Mouse (Mus musculus) liver, embryonic 12.5 days (tissue): Measurements from ENCODE around the gene Hoxb1. TPM values are rescaled to one million over a fixed set of nuclear protein-coding genes. Genes with fewer than 3 reads are reported as not detected.
A peak's percentile ranks its signal among the peaks of the same experiment; 100 is the strongest.

Source experiments
- ATAC-seq: fragments of 200-750 bp; cut with Nextera tagmentation; 2 replicates; pipeline ENCODE4 v1.8.0; 2017; ENCODE audit warnings: moderate number of reproducible peaks, mild to moderate bottlenecking, moderate library complexity
- H3K27ac ChIP-seq: fragments of 300-500 bp; sonication (generic); 2 replicates; pipeline ENCODE4 v1.5.1; 2016; ENCODE audit warnings: mild to moderate bottlenecking
- H3K27me3 ChIP-seq: fragments of 300-500 bp; sonication (generic); replicated peaks from 2 replicates; pipeline ENCODE4 v1.6.1; 2016; ENCODE audit warnings: mild to moderate bottlenecking, moderate library complexity
- H3K36me3 ChIP-seq: fragments of 300-500 bp; sonication (generic); 2 replicates; pipeline ENCODE4 v1.6.1; 2016; ENCODE audit warnings: mild to moderate bottlenecking, moderate library complexity
- H3K4me1 ChIP-seq: fragments of 300-500 bp; sonication (generic); 2 replicates; pipeline ENCODE4 v1.6.1; 2016
- H3K4me2 ChIP-seq: fragments of 300-500 bp; sonication (generic); 2 replicates; pipeline ENCODE4 v1.6.1; 2016; ENCODE audit warnings: mild to moderate bottlenecking, moderate library complexity
- H3K4me3 ChIP-seq: fragments of 300-500 bp; sonication (generic); 2 replicates; pipeline ENCODE4 v1.5.1; 2016; ENCODE audit warnings: mild to moderate bottlenecking, moderate library complexity
- H3K9ac ChIP-seq: fragments of 300-500 bp; sonication (generic); 2 replicates; pipeline ENCODE4 v1.6.1; 2016; ENCODE audit warnings: mild to moderate bottlenecking, moderate library complexity
- H3K9me3 ChIP-seq: fragments of 300-500 bp; sonication (generic); replicated peaks from 2 replicates; pipeline ENCODE4 v1.6.1; 2016; ENCODE audit warnings: mild to moderate bottlenecking, moderate library complexity
- WGBS: fragments of 180-500 bp; shearing (Covaris S2); methylation state at CpG from one replicate; pipeline ENCODE4 v1.1.7; 2016; ENCODE audit not compliant: insufficient replicate concordance; 5-methylcytosine and 5-hydroxymethylcytosine counted together
- microRNA counts: library from miRNA; unstranded; fragments of <30 nt; microRNA quantifications from one replicate; lab custom pipeline; 2017
- microRNA-seq: library from miRNA; unstranded; fragments of <30 nt; microRNA quantifications from one replicate; pipeline ENCODE4, GENCODE M21; 2017
- polyA plus RNA-seq: library from polyadenylated mRNA; unstranded; fragments of >200 nt; fragmentation: Nextera tagmentation; extraction: Ambion mirVana; gene quantifications from 2 replicates; pipeline ENCODE4 v1.2.1, GENCODE M21; 2016

Hoxb1 gene
- polyA plus RNA-seq, 1 experiment from 2014 or later = 0.14 TPM

GRCm38 (mm10) chr11:96408234-96409010 is 42.9 kb downstream of the Hoxb1 start:
- ATAC-seq = no peak
- peaks cover 7% of the 10 kb centered on the region; the same call in 1 of the 2 replicates for H3K4me1 ChIP-seq
- H3K9me3 ChIP-seq = no peaks in the 10 kb centered on the region
- H3K4me3 ChIP-seq = no peak overlapping the region
- no peak overlapping the region for H3K27ac ChIP-seq
- peaks cover 82% of the 10 kb centered on the region for H3K27me3 ChIP-seq
- H3K9ac ChIP-seq = no peak overlapping the region
- WGBS = 50% methylated on average over 14 of the region's 14 CpGs
- H3K36me3 ChIP-seq = no peaks in the 10 kb centered on the region
- H3K4me2 ChIP-seq = no peak overlapping the region

GRCm38 (mm10) chr11:96411019-96411418 is 45.5 kb downstream of the Hoxb1 start:
- 34% methylated on average over 5 of the region's 5 CpGs for WGBS
- Histone ChIP-seq H3K27me3 (peaks cover 67% of the 10 kb centered on the region), H3K4me3 (no peak overlapping the region), H3K4me2 (no peak overlapping the region), H3K9me3 (no peaks in the 10 kb centered on the region), H3K36me3 (no peaks in the 10 kb centered on the region), H3K9ac (no peak overlapping the region), H3K27ac (no peak overlapping the region), H3K4me1 (no peaks in the 10 kb centered on the region)
- ATAC-seq = no peak

- Histone ChIP-seq H3K9ac (no peak overlapping the region), H3K36me3 (no peaks in the 10 kb centered on the region), H3K27me3 (peaks cover 58% of the 10 kb centered on the region), H3K4me3 (no peak overlapping the region), H3K9me3 (no peaks in the 10 kb centered on the region), H3K4me1 (no peaks in the 10 kb centered on the region), H3K4me2 (no peak overlapping the region), H3K27ac (no peak overlapping the region)
- ATAC-seq = no peak
- 59% methylated on average over 4 of the region's 4 CpGs for WGBS
These were observed 46.4 kb downstream of the Hoxb1 start for GRCm38 (mm10) chr11:96411934-96412333.

GRCm38 (mm10) chr11:96412941-96413491 is 47.5 kb downstream of the Hoxb1 start:
- Histone ChIP-seq H3K9ac (no peak overlapping the region), H3K27ac (no peak overlapping the region), H3K9me3 (no peaks in the 10 kb centered on the region), H3K4me3 (no peak overlapping the region), H3K4me1 (no peaks in the 10 kb centered on the region), H3K4me2 (no peak overlapping the region), H3K36me3 (no peaks in the 10 kb centered on the region), H3K27me3 (peaks cover 47% of the 10 kb centered on the region)
- no peak for ATAC-seq
- 47% methylated on average over 9 of the region's 9 CpGs for WGBS

GRCm38 (mm10) chr11:96413527-96413926 is 48.0 kb downstream of the Hoxb1 start:
- H3K4me1 ChIP-seq = no peaks in the 10 kb centered on the region
- no peak overlapping the region for H3K4me2 ChIP-seq
- no peak overlapping the region for H3K4me3 ChIP-seq
- no peaks in the 10 kb centered on the region for H3K9me3 ChIP-seq
- no peak overlapping the region for H3K27ac ChIP-seq
- H3K36me3 ChIP-seq = no peaks in the 10 kb centered on the region
- ATAC-seq = no peak
- WGBS = 26% methylated on average over 8 of the region's 8 CpGs
- H3K9ac ChIP-seq = no peak overlapping the region
- H3K27me3 ChIP-seq = peaks cover 42% of the 10 kb centered on the region

GRCm38 (mm10) chr11:96414002-96414401 is 48.5 kb downstream of the Hoxb1 start:
- Histone ChIP-seq H3K9me3 (no peaks in the 10 kb centered on the region), H3K4me1 (no peaks in the 10 kb centered on the region), H3K27me3 (peaks cover 37% of the 10 kb centered on the region), H3K36me3 (no peaks in the 10 kb centered on the region), H3K9ac (no peak overlapping the region), H3K27ac (no peak overlapping the region), H3K4me2 (no peak overlapping the region), H3K4me3 (no peak overlapping the region)
- ATAC-seq = no peak
- 34% methylated on average over 2 of the region's 2 CpGs for WGBS

MicroRNAs encoded within 50 kb of the gene (microRNA counts, 519-probe panel; counts per million panel counts)
- microRNA mmu-miR-10a (lab: Ali Mortazavi, UCI) = 4,184 counts per million, percentile 79 among the panel's probes with 10 or more counts

Small RNA genes within 50 kb of the gene (microRNA-seq; reads per million reads assigned to microRNA genes)
- 12,246 reads per million, percentile 94 among the genes with 10 or more reads in this experiment for gene Mir10a

Other genes starting within 250 kb of the Hoxb1 start
- not detected in 2 replicates for gene Ttll6, start 232.0 kb upstream of the Hoxb1 start, polyA plus RNA-seq
- not detected in 2 replicates for gene Hoxb13, start 171.4 kb upstream of the Hoxb1 start, polyA plus RNA-seq
- gene Hoxb9, start 94.3 kb upstream of the Hoxb1 start, polyA plus RNA-seq = not detected in 2 replicates
- not detected in 2 replicates for gene Hoxb8, start 83.8 kb upstream of the Hoxb1 start, polyA plus RNA-seq
- 0.18 and 0.37 TPM in 2 replicates for gene Hoxb7, start 79.1 kb upstream of the Hoxb1 start, polyA plus RNA-seq
- gene Hoxb6, start 73.3 kb upstream of the Hoxb1 start, polyA plus RNA-seq = 0.30 TPM in 2 replicates
- gene Hoxb5, start 62.4 kb upstream of the Hoxb1 start, polyA plus RNA-seq = 1.3 and 1.5 TPM in 2 replicates
- gene Hoxb4, start 47.5 kb upstream of the Hoxb1 start, polyA plus RNA-seq = 0.62 and 0.66 TPM in 2 replicates
- gene Hoxb3, start 42.4 kb upstream of the Hoxb1 start, polyA plus RNA-seq = 0.31 and 0.36 TPM in 2 replicates
- 4.4 and 4.6 TPM in 2 replicates for gene Hoxb2, start 15.2 kb upstream of the Hoxb1 start, polyA plus RNA-seq
- gene Skap1, start 98.8 kb downstream of the Hoxb1 start, polyA plus RNA-seq = 0.14 and 0.51 TPM in 2 replicates